Mouse (Mus musculus) large intestine, adult 2 months (tissue): ENCODE results near the gene Haghl. TPM values are rescaled to one million over a fixed set of nuclear protein-coding genes. Genes with fewer than 3 reads are reported as not detected.

Source experiments
- DNase-seq: peaks from one replicate; pipeline ENCODE4 v3.0.0-alpha.2; 2012; ENCODE audit warnings: low read depth, low spot score
- WGBS: fragments of 180-500 bp; shearing (Covaris S2); methylation state at CpG from one replicate; pipeline ENCODE4 v1.1.7; 2018; 5-methylcytosine and 5-hydroxymethylcytosine counted together
- polyA plus RNA-seq: library from polyadenylated mRNA; depleted of rRNA; stranded (reverse); fragments of >200 nt; gene quantifications from 2 replicates; pipeline ENCODE4 v1.2.3, GENCODE M21; 2012

The Haghl gene
- polyA plus RNA-seq, 1 experiment = 24.0 TPM

- under 1% methylated on average over 45 of the region's 45 CpGs for WGBS
- peak; percentile 39 for DNase-seq
Measured at GRCm38 (mm10) chr17:25791843-25792527, 6.5 kb upstream of the Haghl start.

- whole genome bisulfite sequencing = 20% methylated on average over 19 of the region's 19 CpGs
- no peak for DNase-seq
Measured at GRCm38 (mm10) chr17:25791320-25791842, 5.9 kb upstream of the Haghl start.

DNA sequence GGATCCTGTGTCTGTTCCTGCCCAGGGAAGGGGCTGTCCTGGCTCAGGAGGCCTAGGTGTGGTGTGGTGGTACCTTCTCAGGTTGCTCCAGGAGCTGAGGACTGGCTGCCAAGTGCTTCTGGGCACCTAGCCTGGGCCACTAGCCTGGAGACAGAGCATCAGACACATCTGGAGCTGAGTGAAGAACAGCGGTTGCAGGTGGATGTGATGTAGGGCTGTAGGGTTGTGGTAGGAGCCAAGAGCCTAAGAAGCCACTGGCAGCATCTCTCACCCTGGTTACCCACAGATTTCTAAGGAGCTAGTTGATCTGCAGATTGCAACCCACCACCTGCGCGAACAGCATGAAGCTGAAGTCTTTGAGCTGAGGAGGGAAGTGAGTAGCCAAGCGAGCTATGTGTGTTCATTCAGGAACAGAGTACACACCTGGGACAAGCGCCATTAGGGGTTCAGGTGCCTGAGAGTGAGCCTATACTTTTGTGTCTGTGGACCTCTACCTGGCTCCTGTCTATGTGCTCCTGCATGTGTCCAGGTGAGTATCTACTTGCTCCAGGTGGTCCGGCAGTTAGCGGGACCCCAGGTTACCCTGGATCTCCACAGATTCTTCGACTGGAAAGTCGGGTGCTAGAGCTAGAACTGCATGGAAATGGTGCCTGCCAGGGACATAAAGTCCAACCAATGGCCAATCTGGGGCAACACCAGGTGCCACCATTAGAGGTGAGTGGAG is 1.5 kb upstream of the Haghl start:
- 91% methylated on average over 9 of the region's 9 CpGs for WGBS

GRCm38 (mm10) chr17:25786280-25786679 is 807 bp upstream of the Haghl start, which contains the start of gene Ccdc78:
Gene Ccdc78, plus strand, starts transcription at chr17:25786580.
- WGBS = 73% methylated on average over 3 of the region's 3 CpGs
- no peak for DNase-seq

More for the DNA sequence above, 1.5 kb upstream of the Haghl start:
- no peak for DNase-seq

DNA sequence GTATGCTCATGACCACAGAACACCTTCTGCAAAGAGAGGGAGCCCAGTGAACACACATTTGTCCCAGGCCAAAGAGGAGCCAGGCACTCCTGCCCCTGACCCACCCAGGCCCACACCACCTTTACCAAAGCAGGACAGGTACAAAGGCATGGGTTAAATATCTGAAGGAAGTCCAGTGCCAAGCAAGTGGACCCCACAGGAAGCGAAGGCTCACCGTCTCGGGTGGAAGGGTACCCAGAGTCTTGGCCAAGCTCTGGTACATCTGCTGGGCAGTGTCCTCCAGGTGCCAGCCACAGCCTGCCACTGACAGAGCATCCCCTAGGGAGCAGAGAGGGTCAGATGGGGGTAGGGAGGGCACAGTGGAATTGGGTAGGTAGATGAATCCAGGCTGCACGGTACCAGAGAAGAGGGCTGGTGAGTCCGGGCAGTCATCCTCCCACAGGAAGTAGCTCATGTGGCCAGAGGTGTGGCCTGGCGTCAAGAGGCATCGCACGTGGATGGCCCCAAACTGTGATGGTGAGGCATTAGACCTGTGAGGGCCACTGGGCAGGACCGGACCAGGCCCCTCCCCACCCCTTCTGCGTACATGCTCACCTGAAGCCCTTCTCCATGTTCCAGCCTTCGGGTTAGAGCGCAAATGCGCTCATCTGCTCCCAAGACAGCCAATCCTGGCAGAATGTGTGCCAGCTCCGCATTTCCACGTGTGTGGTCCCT is 1.5 kb downstream of the Haghl start:
- 74% methylated on average over 15 of the region's 15 CpGs for WGBS
- DNase-seq = no peak

GRCm38 (mm10) chr17:25783086-25783485 is 2.4 kb downstream of the Haghl start:
- 58% methylated on average over 7 of the region's 7 CpGs for WGBS
- DNase-seq = no peak

DNA sequence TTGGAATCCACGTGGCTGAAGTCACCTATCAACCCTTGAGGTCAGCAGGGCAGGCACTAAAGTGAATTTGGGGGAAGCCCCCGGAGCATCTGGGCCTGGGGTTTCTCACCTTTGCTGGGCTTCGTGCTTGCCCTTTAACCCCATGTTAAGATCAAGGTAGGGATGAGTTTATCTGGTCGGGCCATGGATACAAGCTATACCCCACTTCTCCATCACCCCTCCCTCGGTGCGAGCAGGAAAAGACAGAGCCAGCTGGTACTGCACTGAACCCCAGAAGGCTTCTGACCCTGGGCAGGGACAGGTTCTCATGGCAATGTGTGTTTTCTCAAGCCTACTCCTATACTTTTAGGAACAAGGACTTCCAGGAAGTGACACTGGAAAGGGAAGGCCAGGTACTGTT is 4.1 kb downstream of the Haghl start:
- 75% methylated on average over 6 of the region's 6 CpGs for WGBS
- DNase-seq = no peak

GRCm38 (mm10) chr17:25777948-25778347 is 7.5 kb downstream of the Haghl start:
- WGBS = 94% methylated on average over 5 of the region's 5 CpGs
- DNase-seq = no peak

GRCm38 (mm10) chr17:25775318-25776062 is 10.0 kb downstream of the Haghl start:
- 74% methylated on average over 10 of the region's 10 CpGs for WGBS
- no peak for DNase-seq

DNA sequence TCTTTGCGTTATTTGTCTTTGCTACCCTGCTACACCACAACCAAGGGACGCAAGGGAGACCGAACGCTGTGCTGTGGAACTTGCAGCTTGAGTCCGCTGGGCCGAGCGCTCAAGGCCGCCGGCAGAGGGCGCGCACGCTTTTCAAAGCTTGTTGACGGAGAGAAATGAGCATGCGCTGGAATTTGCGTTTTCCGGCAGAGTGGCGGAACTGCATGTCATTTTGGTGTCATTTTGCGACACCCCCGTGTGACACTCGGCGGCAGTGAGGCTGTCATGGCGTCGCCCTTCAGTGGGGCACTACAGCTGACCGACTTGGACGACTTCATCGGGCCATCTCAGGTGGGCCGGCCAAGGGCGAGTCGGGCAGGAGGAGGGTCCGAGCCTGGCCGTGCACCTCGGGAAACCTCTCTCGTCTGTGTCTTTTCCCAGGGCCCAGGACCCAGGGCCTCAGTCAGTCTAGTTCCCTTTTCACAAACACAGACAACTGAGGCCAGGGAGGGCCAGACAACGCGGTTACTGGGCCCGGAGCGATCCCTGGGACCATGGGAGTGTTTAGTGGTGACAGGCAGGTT is 11.8 kb downstream of the Haghl start, which contains the start of gene Narfl:
Gene Narfl, plus strand, starts transcription at position 228 of the 572 bp plus-strand sequence.
- peak; percentile 93 for DNase-seq
- WGBS = under 1% methylated on average over 37 of the region's 37 CpGs

DNA sequence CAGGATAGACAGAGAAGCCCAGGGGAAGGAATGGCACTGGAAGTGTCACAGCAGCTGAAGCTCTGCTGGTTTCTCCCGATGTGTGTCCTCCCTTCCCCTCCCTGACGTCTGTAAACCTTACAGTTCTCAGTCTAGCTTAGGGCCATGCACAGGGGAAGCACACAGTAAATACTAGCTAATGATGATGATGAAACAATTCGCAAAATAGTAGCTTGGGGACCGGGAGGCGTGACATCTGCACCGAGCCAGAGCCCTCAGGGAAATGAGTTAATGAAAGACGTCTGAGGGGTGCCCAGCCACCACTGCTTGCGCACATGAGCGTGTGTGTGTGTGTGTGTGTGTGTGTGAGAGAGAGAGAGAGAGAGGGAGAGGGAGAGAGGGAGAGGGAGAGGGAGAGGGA is 16.1 kb downstream of the Haghl start:
- no peak for DNase-seq
- 51% methylated on average over 9 of the region's 9 CpGs for WGBS

- DNase-seq = no peak
- 69% methylated on average over 5 of the region's 5 CpGs for WGBS
Measured at GRCm38 (mm10) chr17:25765886-25766285, 19.6 kb downstream of the Haghl start.

- no peak for DNase-seq
- 46% methylated on average over 3 of the region's 3 CpGs for WGBS
Measured at GRCm38 (mm10) chr17:25762591-25762990, 22.9 kb downstream of the Haghl start.

DNA sequence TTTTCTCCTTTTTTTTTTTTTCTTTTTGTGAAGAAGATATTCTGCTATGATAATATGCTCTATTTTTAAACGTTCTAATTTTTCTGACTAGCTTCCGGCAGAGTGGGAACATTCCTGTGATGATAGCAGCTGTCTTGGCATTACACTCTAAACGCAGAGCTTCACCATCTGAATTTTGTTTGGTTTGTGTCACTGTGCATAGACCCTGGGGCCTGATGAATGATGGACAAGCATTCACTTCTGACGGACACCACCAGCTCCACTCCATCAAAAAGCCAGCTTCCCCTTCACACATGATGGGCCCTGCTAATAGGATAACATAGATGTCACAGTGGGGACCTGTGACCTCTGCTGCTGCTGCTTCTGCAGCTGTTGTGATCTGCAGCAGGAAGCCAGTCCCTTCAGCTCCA is 23.9 kb downstream of the Haghl start:
- DNase-seq = no peak
- 48% methylated on average over 4 of the region's 4 CpGs for WGBS

- 70% methylated on average over 8 of the region's 8 CpGs for WGBS
- no peak for DNase-seq
Measured at GRCm38 (mm10) chr17:25760148-25760547, 25.3 kb downstream of the Haghl start.

DNA sequence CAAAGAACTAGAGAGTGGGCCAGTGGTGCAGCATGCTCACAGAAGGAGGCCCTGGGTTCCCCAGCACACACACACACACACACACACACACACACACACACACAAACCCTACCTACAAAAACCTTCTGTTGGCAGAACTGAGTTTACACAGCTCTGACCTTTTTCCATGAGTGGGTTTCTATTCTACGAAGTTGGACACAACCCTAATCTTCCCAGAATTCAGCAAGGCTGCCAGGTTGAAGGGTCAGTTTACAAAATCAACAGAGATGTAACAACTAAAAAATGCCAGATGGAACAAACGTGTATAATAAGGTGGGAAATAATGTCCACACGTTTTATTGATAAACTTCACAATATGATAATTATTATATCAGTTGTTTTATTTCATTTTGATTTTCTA is 27.8 kb downstream of the Haghl start:
- DNase-seq = no peak
- WGBS = 55% methylated on average over 3 of the region's 3 CpGs

DNA sequence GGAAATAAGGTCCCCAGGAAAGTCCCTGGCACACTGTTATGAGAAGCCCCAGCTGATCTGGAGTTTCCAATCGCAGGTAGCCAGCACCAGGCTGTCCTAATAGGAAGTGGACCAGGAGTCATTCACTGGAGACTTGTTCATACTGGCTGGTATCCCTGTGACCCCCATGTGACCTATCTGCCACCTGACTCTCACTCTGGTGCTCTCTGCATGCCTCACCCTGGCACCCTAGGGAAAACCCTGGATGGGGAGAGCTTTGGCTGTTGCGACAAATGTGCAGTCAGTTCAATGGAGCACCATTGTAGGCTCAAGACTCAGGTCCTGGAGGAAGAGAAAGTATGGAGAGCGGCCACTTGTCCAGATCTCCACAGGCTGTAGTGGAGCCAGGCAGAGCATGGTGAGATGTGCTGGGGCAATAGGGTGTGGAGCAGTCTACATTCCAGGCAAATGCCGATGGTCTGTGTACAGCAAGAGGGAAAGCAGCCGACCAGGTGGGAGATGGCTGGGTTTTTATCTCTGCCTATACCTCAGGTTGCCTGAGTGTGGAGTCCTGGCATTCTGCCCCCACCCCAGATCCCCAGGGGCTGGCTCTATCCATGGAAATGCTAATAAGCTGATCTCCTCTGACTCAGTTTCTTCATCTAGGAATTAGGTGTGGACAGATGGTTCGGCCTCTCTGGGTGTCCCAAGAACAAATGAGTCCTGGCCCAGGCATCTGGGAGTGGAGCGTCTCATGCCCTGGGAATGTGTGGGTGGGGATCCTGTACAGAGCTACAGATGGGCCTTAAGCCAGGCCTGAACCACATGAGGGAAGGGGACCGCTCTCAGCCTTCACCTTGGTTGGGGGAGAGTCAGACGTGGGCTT is 28.9 kb downstream of the Haghl start:
- 53% methylated on average over 9 of the region's 9 CpGs for WGBS
- no peak for DNase-seq

GRCm38 (mm10) chr17:25755627-25756377 is 29.7 kb downstream of the Haghl start:
- DNase-seq = no peak
- WGBS = 19% methylated on average over 4 of the region's 4 CpGs
